Mouse (Mus musculus) adrenal gland, adult 2 months (tissue): ENCODE measurements around the gene B230307C23Rik. TPM values are rescaled to one million over a fixed set of nuclear protein-coding genes. Genes with fewer than 3 reads are reported as not detected.
"Not testable (repeated sequence)": the region's sequence is repeated elsewhere in the genome, so short reads cannot be mapped to it uniquely, and the experiment has no call there.

Experiments
- DNase-seq: peaks from one replicate; pipeline ENCODE4 v3.0.0; 2021
- polyA plus RNA-seq: library from polyadenylated mRNA; depleted of rRNA; stranded (reverse); fragments of >200 nt; gene quantifications from 2 replicates; pipeline ENCODE4 v1.2.3, GENCODE M21; 2012; rRNA removed
- total RNA-seq, 2 experiments: library from RNA; stranded (reverse); gene quantifications; 2 replicates each; pipeline ENCODE4 v1.2.3; 2021

Gene B230307C23Rik
- total and polyA plus RNA-seq, 3 experiments: 7.9 to 35.7 (median 30.2) TPM

DNA sequence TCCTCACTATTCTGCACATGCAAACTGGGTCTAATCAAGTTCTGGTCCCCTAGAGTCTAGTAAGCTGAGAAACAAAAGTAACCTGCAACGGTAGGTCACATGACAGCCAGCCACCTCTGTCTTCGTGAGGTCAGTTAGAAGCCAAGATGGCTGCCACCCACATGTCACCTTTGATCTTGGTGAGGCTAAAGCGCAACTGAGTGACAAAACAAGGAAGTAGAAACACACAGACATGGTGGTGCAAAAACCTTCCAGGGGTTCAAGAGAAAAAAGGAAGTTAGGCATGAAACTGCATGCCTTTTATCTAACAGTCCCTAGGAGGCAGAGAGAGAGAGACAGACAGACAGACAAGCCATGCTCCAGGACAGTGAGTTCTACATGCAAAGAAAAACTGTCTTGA is 25.0 kb downstream of the B230307C23Rik start:
- DNase-seq: no peak

DNA sequence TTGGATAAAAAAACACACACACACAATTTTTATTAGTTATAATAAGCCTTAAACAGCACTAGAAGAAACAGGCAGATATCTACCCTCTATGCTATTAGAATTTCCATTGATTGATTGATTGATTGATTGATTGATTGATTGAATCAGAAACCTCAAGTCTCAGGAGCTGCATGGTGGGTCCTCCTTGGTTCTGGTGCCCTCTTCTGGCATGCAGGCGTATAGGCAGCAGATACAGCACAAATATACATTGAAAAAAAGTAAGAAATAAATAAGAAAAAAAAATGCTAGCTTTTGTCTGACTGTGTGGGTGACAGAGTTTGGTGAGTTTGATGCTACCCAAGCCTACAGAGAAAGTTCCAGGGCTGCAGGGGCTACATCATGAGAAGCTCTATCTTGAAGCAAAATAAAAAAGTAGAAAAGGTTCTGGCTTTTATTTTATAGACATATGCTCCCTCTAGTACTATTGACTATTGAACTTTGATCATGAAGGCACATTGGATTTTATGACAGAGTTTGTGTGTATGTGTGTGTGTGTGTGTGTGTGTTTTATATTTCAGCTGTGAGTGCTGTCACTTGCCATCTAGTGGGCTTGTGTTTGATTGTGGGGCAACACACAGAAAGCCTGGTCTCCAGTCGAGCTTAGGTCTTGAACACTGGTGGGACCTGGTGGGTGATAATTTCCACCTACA is 25.7 kb downstream of the B230307C23Rik start:
- DNase-seq: no peak

DNA sequence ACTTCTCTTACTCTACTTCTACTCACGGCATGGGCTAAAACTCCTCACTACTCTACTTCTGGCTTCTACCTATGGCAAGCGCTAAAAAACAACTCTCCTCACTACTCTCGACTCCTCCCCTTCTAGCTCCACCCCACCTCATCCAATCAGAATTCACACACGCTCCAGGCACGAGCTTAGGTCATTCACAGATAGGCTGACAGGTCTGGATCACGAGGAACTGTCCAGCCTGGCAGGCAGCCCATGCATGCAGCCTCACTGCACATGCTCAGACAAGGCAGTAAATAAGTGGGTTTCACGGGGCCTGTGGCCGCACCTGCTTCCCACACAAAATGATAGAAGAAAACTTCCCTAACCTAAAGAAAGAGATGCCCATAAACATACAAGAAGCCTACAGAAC is 29.1 kb downstream of the B230307C23Rik start:
- DNase-seq: not testable (repeated sequence)

DNA sequence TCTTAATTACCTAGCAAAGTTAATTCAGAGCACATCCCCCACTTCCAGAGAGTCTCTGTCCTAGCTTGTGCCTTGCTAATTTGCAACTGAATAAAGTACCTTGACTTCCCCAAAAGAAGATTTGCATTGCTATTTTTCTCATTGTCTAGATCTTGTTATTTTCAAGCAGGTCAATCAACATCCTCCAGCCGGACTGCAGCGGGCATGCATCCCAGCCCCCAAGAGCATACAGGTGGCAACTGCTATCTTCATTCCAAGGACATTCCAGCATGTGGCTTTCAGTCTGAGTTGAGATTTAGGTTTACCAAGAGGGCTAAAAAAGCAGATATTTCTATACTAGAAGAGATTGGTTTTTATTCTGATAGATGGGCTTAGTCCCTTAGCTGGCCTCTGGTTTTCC is 37.9 kb downstream of the B230307C23Rik start:
- not testable (repeated sequence) for DNase-seq

DNA sequence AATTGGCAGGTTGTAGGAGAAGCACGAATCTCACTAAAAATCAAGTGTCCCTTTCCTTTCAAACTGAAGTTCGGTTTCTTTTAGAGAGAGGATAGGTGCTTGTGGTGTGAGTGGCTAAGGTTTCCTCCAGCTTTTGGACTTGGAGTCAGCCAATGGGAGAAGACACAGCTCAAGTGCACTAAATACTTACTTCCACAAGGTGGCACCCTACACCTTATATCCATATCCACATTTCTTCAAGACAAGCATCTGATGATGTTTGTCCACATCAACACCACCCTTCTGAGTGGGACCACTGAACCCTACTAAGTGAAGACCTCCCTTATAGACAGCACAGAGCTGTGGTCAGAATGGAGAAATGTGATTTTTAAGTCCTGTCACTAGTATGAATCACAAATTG is 44.6 kb downstream of the B230307C23Rik start:
- DNase-seq: peak; percentile 15

DNA sequence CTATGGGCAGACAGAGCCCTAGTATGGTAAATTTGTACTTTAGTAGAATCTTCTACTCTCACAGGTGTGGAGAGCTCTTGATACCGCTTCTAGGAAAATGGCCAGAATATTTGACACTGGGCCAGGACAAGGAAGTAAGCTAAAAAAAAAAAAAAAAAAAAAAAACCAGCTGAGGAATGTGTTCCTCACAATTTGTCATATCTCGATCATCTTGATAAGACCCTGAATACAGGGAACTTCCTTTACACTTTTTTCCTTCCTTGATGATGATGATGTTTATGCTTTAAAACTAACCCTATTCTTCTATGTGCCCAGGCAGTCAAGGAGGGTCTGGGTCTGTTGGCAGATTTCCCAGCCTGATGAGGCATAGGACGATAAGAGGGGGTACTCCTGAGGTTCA is 82.3 kb downstream of the B230307C23Rik start:
- not testable (repeated sequence) for DNase-seq

DNA sequence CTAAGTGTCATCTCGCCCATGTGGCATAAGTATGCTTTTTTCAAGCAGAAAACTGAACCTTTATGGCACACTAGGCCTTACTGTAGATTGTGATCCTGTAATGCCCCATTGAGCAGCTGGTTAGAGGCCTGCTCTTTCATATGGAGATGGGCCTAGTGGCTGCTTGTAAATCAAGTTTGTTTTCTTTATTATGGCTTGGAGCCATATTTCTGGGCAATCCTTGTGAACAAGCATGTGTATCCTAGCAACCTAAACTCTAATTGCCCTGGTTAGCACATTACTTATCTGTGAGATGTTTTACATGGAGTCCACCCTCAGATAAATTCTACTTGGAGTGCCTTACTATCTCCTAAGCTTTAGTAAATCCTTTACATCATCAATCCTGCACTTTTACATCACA is 84.0 kb downstream of the B230307C23Rik start:
- not testable (repeated sequence) for DNase-seq

Other genes starting within 250 kb of the B230307C23Rik start
- gene Ripk4, start 233.5 kb upstream of the B230307C23Rik start, total RNA-seq: 1 to 10 TPM in 1 of 2 experiments, under 1 TPM in 1; 0.81 to 1.4 TPM
- 0.09 and 0.31 TPM in 2 replicates for gene Ripk4, start 233.5 kb upstream of the B230307C23Rik start, polyA plus RNA-seq
- 10 to 100 TPM in 1 of 2 experiments, 1 to 10 TPM in 1; 8.4 to 11.3 TPM for gene Prdm15, start 145.5 kb upstream of the B230307C23Rik start, total RNA-seq
- 6.6 and 7.1 TPM in 2 replicates for gene Prdm15, start 145.5 kb upstream of the B230307C23Rik start, polyA plus RNA-seq
- 10 to 100 TPM; 17.9 to 29.6 TPM for gene C2cd2, start 34.7 kb upstream of the B230307C23Rik start, total RNA-seq
- 68.3 and 73.3 TPM in 2 replicates for gene C2cd2, start 34.7 kb upstream of the B230307C23Rik start, polyA plus RNA-seq
- 10 to 100 TPM; 24.2 to 50.0 TPM for gene Zbtb21, start 34.7 kb upstream of the B230307C23Rik start, total RNA-seq
- 16.1 and 16.7 TPM in 2 replicates for gene Zbtb21, start 34.7 kb upstream of the B230307C23Rik start, polyA plus RNA-seq
- 1 to 10 TPM; 5.3 to 6.2 TPM for gene A630089N07Rik, start 85.1 kb downstream of the B230307C23Rik start, total RNA-seq
- 0.33 TPM in 1 of 2 replicates, not detected in the other for gene A630089N07Rik, start 85.1 kb downstream of the B230307C23Rik start, polyA plus RNA-seq